Mouse (Mus musculus): ENCODE measurements around the gene Mylip. TPM values are rescaled to one million over a fixed set of nuclear protein-coding genes. Genes with fewer than 3 reads are reported as not detected.

The Mylip gene
- polyA plus RNA-seq, 1 experiment from 2014 or later: 6.3 TPM

DNA sequence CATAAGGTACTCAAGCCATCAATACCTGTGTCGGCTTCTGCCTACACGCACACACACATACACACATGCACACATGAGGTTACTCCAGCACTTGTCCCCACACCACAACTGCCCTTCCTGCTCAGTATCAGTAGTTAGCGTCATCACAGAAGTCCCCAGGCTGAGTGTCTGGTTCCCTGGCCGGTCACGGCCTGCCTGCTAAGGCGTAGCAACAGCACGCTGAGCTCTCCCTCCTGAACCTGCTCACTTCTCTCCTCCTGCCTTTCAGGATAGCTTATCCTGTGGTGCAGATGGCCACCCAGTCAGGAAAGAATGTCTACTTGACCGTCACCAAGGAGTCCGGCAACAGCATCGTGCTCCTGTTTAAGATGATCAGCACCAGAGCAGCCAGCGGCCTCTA is 16.7 kb downstream of the Mylip start:
- ATAC-seq (ENCODE audit: insufficient number of reproducible peaks, low FRiP score): peak; percentile 56; the same call in 1 of the 2 replicates
- no peak overlapping the region for H3K27ac ChIP-seq (ENCODE audit: poor library complexity, severe bottlenecking)
- H3K4me3 ChIP-seq: no peak overlapping the region
- no peaks in the 10 kb centered on the region for H3K9me3 ChIP-seq (replicated peaks)
- peaks cover 62% of the 10 kb centered on the region for H3K36me3 ChIP-seq
- WGBS: 47% methylated on average over 11 of the region's 11 CpGs
- H3K9ac ChIP-seq: no peak overlapping the region
- no peaks in the 10 kb centered on the region for H3K27me3 ChIP-seq (replicated peaks)
- no peak overlapping the region for H3K4me2 ChIP-seq
- peaks cover 15% of the 10 kb centered on the region for H3K4me1 ChIP-seq (replicated peaks)

- Histone ChIP-seq H3K36me3 (peaks cover 65% of the 10 kb centered on the region), H3K27ac (ENCODE audit: poor library complexity, severe bottlenecking) (no peak overlapping the region)
Measured at GRCm38 (mm10) chr13:45406703-45407102, 17.2 kb downstream of the Mylip start.

GRCm38 (mm10) chr13:45410936-45411335 is 21.4 kb downstream of the Mylip start:
- H3K36me3 ChIP-seq: peaks cover 67% of the 10 kb centered on the region
- H3K4me3 ChIP-seq: no peak overlapping the region
- WGBS: 63% methylated on average over 4 of the region's 4 CpGs
- ATAC-seq (ENCODE audit: insufficient number of reproducible peaks, low FRiP score): no peak
- H3K4me1 ChIP-seq (replicated peaks): peaks cover 22% of the 10 kb centered on the region
- H3K4me2 ChIP-seq: no peak overlapping the region
- H3K9ac ChIP-seq: no peak overlapping the region
- H3K27ac ChIP-seq (ENCODE audit: poor library complexity, severe bottlenecking): no peak overlapping the region
- no peaks in the 10 kb centered on the region for H3K27me3 ChIP-seq (replicated peaks)
- H3K9me3 ChIP-seq (replicated peaks): no peaks in the 10 kb centered on the region

More at GRCm38 (mm10) chr13:45406703-45407102, 17.2 kb downstream of the Mylip start:
- peaks cover 15% of the 10 kb centered on the region for H3K4me1 ChIP-seq (replicated peaks)
- no peak overlapping the region for H3K9ac ChIP-seq
- H3K4me2 ChIP-seq: no peak overlapping the region
- H3K4me3 ChIP-seq: no peak overlapping the region
- WGBS: 24% methylated on average over 6 of the region's 6 CpGs
- H3K27me3 ChIP-seq (replicated peaks): no peaks in the 10 kb centered on the region
- H3K9me3 ChIP-seq (replicated peaks): no peaks in the 10 kb centered on the region
- peak; percentile 78 for ATAC-seq (ENCODE audit: insufficient number of reproducible peaks, low FRiP score)

DNA sequence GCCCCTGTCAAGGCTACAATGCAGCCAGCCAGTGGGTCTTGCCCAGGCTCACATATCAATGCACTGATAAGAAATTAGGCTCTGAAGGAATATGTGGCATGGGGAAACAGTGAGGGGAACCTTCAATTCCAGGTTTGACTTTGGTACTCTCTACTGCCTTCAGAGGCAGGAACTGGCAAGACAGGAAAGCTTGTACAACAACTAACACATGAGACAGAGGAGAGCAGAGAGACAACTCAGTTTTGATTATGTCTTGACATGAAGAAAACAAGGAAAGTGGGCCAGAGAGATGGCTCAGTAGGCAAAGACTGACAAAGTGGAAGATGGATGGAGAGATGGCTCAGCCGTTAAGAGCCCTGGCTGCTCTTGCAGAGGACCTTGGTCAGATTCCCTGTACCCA is 23.5 kb downstream of the Mylip start:
- WGBS: 86% methylated on average over 1 of the region's 1 CpGs
- ATAC-seq (ENCODE audit: insufficient number of reproducible peaks, low FRiP score): no peak
- Histone ChIP-seq H3K4me1 (replicated peaks) (peaks cover 12% of the 10 kb centered on the region), H3K36me3 (peaks cover 49% of the 10 kb centered on the region), H3K4me3 (no peak overlapping the region), H3K9ac (no peak overlapping the region), H3K9me3 (replicated peaks) (no peaks in the 10 kb centered on the region), H3K27me3 (replicated peaks) (no peaks in the 10 kb centered on the region), H3K4me2 (no peak overlapping the region), H3K27ac (ENCODE audit: poor library complexity, severe bottlenecking) (no peak overlapping the region)

- no peak overlapping the region for H3K4me3 ChIP-seq
- H3K9me3 ChIP-seq (replicated peaks): no peaks in the 10 kb centered on the region
- H3K4me2 ChIP-seq: no peak overlapping the region
- no peaks in the 10 kb centered on the region for H3K27me3 ChIP-seq (replicated peaks)
- H3K36me3 ChIP-seq: peaks cover 39% of the 10 kb centered on the region
- no peak overlapping the region for H3K9ac ChIP-seq
- WGBS: 70% methylated on average over 9 of the region's 9 CpGs
- H3K4me1 ChIP-seq (replicated peaks): peaks cover 12% of the 10 kb centered on the region
- no peak overlapping the region for H3K27ac ChIP-seq (ENCODE audit: poor library complexity, severe bottlenecking)
- no peak for ATAC-seq (ENCODE audit: insufficient number of reproducible peaks, low FRiP score)
Measured at GRCm38 (mm10) chr13:45414031-45414430, 24.5 kb downstream of the Mylip start.

DNA sequence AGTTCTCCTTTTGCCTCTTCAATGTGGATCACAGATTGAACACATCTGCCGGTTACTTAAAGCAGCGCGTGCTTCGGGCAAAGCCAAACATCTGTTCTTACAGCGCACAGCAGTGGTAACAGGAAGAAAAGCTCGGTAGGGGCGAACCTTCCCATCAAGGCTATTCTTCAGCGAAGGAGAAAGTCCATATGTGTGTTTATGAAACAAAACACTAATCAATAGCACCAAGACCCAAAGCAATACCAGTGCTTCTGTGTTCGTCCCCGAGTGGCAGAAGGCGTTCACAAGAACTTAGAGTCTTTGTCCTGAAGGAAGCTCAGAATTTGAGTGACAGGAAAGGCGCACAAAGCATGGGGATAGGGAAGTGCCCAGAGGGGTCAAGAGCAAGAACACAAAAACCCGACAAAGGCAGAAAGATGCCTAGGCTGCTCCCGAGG is 27.1 kb downstream of the Mylip start:
- Histone ChIP-seq H3K27me3 (replicated peaks) (no peaks in the 10 kb centered on the region), H3K4me1 (replicated peaks) (peaks cover 12% of the 10 kb centered on the region), H3K4me3 (no peak overlapping the region), H3K9me3 (replicated peaks) (no peaks in the 10 kb centered on the region), H3K4me2 (no peak overlapping the region), H3K9ac (no peak overlapping the region), H3K27ac (ENCODE audit: poor library complexity, severe bottlenecking) (no peak overlapping the region), H3K36me3 (peaks cover 16% of the 10 kb centered on the region)
- WGBS: 70% methylated on average over 14 of the region's 14 CpGs
- no peak for ATAC-seq (ENCODE audit: insufficient number of reproducible peaks, low FRiP score)

DNA sequence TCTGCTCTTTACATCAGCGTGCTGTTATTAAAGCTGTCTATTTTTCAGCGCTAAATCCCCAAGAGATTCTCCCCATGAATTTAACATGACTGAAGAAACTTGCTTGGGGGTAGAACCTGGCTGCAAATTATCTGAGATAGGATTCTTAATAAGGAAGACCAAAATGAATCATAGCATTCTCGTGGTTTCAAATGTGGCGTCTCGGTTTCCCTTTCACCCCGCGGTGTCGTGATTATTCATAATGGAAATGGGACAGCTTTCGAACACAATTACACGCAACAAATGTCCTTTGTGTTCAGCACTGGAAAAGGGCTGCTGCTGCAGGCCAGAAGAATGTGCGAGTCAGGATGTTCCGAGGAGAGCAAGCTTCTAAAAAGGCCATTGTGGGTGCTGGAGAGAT is 29.4 kb downstream of the Mylip start:
- H3K36me3 ChIP-seq: no peaks in the 10 kb centered on the region
- H3K9ac ChIP-seq: no peak overlapping the region
- no peaks in the 10 kb centered on the region for H3K27me3 ChIP-seq (replicated peaks)
- no peak for ATAC-seq (ENCODE audit: insufficient number of reproducible peaks, low FRiP score)
- peaks cover 12% of the 10 kb centered on the region for H3K4me1 ChIP-seq (replicated peaks)
- H3K27ac ChIP-seq (ENCODE audit: poor library complexity, severe bottlenecking): no peak overlapping the region
- H3K4me2 ChIP-seq: no peak overlapping the region
- H3K4me3 ChIP-seq: no peak overlapping the region
- no peaks in the 10 kb centered on the region for H3K9me3 ChIP-seq (replicated peaks)
- WGBS: 79% methylated on average over 12 of the region's 12 CpGs

DNA sequence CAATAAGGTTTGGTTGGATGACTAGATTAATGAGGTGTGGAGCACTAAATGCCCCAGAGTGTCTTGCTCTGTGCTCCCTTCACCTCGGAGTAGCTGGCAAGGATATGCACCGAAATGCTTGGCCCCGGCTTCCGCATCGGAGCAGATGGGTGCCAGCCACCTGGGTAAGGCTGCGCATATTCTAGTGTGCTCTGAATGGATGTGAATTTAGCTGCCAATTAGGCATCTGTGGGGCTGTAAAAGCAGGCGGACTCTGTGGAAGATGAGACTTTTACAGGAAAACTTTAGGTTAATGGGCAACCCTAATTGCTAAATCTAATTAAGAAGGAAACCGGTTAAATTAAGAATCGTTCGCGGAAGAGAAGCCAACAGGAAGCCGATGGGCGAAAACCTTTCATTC is 32.7 kb downstream of the Mylip start:
- WGBS: 91% methylated on average over 13 of the region's 13 CpGs
- no peak overlapping the region for H3K4me2 ChIP-seq
- no peak overlapping the region for H3K27ac ChIP-seq (ENCODE audit: poor library complexity, severe bottlenecking)
- no peak for ATAC-seq (ENCODE audit: insufficient number of reproducible peaks, low FRiP score)
- no peaks in the 10 kb centered on the region for H3K9me3 ChIP-seq (replicated peaks)
- H3K36me3 ChIP-seq: no peaks in the 10 kb centered on the region
- no peak overlapping the region for H3K4me3 ChIP-seq
- no peaks in the 10 kb centered on the region for H3K27me3 ChIP-seq (replicated peaks)
- peaks cover 3% of the 10 kb centered on the region; the same call in 1 of the 2 replicates for H3K4me1 ChIP-seq (replicated peaks)
- no peak overlapping the region for H3K9ac ChIP-seq

DNA sequence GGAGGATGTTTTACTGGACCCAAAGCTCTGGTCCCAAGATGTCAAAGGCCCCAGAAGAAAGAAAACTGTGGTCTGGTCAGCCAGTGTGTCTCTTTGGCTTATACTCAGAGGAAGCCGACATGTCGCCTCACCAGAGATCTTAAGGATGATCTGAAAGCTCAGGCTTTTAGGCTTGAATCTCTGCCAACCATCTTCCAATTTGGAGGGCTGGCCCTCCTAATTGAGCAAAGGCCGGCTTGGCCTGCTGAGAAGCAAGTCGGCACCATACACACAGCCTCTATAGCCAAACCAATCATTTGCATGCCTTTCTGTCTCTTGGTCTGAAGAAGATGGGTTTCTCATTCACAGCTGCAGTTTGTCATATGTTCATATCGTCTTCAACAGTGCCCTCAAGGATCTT is 33.2 kb downstream of the Mylip start:
- no peak overlapping the region for H3K27ac ChIP-seq (ENCODE audit: poor library complexity, severe bottlenecking)
- H3K27me3 ChIP-seq (replicated peaks): no peaks in the 10 kb centered on the region
- 79% methylated on average over 5 of the region's 5 CpGs for WGBS
- no peak overlapping the region for H3K4me3 ChIP-seq
- H3K4me2 ChIP-seq: no peak overlapping the region
- no peak for ATAC-seq (ENCODE audit: insufficient number of reproducible peaks, low FRiP score)
- no peaks in the 10 kb centered on the region for H3K9me3 ChIP-seq (replicated peaks)
- no peaks in the 10 kb centered on the region for H3K36me3 ChIP-seq
- peaks cover 3% of the 10 kb centered on the region; the same call in 1 of the 2 replicates for H3K4me1 ChIP-seq (replicated peaks)
- H3K9ac ChIP-seq: no peak overlapping the region

DNA sequence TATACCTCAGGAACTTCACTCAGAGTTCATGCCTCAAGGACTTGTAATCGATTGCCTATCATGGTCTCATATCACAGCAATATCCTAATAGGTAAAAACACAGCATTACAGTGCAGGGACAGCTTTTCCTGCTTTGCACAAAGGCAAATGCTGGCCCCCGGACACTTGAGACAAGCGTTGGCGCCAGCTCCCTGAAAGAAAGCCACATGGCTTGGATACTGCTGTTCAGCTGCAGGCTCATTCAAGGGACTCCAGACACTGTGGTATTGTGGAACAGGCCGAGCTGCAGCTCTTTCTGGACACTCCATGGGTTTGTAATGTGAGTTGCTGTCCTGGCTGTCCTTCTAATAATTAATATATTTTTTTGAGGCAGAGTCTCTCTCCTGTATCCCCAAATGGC is 34.4 kb downstream of the Mylip start:
- no peaks in the 10 kb centered on the region for H3K27me3 ChIP-seq (replicated peaks)
- WGBS: 80% methylated on average over 5 of the region's 5 CpGs

DNA sequence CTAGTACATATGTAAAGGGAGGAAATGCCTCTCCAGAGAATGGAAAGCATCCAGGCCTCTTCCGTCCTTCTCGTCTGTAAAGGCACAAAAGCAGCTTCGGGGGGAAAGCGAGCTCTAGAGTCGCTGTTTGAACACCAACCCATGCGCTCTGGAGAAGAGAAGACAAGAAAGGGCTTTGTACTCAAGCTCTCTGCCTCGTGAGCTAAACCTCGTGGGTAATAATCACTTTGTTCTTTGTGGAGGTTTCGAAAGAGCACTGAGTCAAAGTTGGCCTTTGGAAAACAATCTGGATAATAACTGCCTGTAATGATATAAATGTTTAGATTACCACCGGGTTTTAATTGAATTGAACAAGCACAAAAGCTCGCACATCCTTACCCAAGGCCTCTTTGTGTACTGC is 39.7 kb downstream of the Mylip start:
- Histone ChIP-seq H3K27me3 (replicated peaks) (no peaks in the 10 kb centered on the region), H3K4me3 (no peak overlapping the region), H3K9me3 (replicated peaks) (no peaks in the 10 kb centered on the region), H3K27ac (ENCODE audit: poor library complexity, severe bottlenecking) (peak overlapping the region; percentile 67), H3K4me1 (replicated peaks) (peaks cover 18% of the 10 kb centered on the region), H3K9ac (0 out of 2 replicates have a peak overlapping the region, but pooled peaks have one; percentile 17), H3K36me3 (no peaks in the 10 kb centered on the region), H3K4me2 (peak overlapping the region; percentile 3; the same call in 1 of the 2 replicates)
- no peak for ATAC-seq (ENCODE audit: insufficient number of reproducible peaks, low FRiP score)
- 32% methylated on average over 11 of the region's 11 CpGs for WGBS

More for the DNA sequence above, 34.4 kb downstream of the Mylip start:
- Histone ChIP-seq H3K9me3 (replicated peaks) (no peaks in the 10 kb centered on the region), H3K36me3 (no peaks in the 10 kb centered on the region), H3K4me3 (no peak overlapping the region), H3K4me1 (replicated peaks) (peaks cover 7% of the 10 kb centered on the region), H3K27ac (ENCODE audit: poor library complexity, severe bottlenecking) (no peak overlapping the region), H3K9ac (no peak overlapping the region), H3K4me2 (no peak overlapping the region)
- no peak for ATAC-seq (ENCODE audit: insufficient number of reproducible peaks, low FRiP score)

DNA sequence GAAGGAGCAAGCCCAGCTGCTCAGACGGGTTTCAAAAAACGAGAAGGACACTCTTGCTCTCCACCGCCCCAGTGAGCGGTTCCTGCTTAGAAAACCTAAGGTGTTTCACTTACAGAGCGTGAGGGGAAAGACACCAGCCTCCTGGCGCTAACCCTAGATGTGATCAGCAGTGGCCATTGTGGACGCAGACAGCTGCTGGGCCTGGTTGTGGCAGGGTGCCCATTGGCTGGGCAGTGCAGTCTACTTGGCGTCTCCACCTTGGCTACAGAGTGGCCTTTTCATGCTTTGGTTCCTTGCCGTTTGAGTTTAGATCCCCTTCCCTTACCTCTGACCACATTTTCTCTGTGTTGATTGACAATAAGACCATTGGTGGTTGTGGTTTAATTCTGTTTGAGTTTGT is 47.6 kb downstream of the Mylip start:
- H3K4me3 ChIP-seq: no peak overlapping the region
- ATAC-seq (ENCODE audit: insufficient number of reproducible peaks, low FRiP score): no peak
- WGBS: 87% methylated on average over 9 of the region's 9 CpGs

More for the DNA sequence above, 47.6 kb downstream of the Mylip start:
- peaks cover 8% of the 10 kb centered on the region; the same call in 1 of the 2 replicates for H3K4me1 ChIP-seq (replicated peaks)
- H3K4me2 ChIP-seq: no peak overlapping the region
- H3K27me3 ChIP-seq (replicated peaks): no peaks in the 10 kb centered on the region
- H3K9me3 ChIP-seq (replicated peaks): no peaks in the 10 kb centered on the region
- H3K36me3 ChIP-seq: no peaks in the 10 kb centered on the region
- no peak overlapping the region for H3K27ac ChIP-seq (ENCODE audit: poor library complexity, severe bottlenecking)
- H3K9ac ChIP-seq: no peak overlapping the region
